Mouse (Mus musculus): ENCODE measurements around the gene Smok2b. TPM values are rescaled to one million over a fixed set of nuclear protein-coding genes. Genes with fewer than 3 reads are reported as not detected.
"Not testable (repeated sequence)": the region's sequence is repeated elsewhere in the genome, so short reads cannot be mapped to it uniquely, and the experiment has no call there.

Gene Smok2b
- total and polyA plus RNA-seq, 2 experiments from 2014 or later = not detected

- not testable (repeated sequence) for H3K27me3 ChIP-seq (ENCODE audit: insufficient read depth, low read length); H3K36me3 ChIP-seq (ENCODE audit: insufficient read depth, low read length); H3K27ac ChIP-seq; H3K4me1 ChIP-seq (ENCODE audit: insufficient read depth, low read length); H3K4me2 ChIP-seq (ENCODE audit: low read depth, low read length); H3K9ac ChIP-seq (replicated peaks; ENCODE audit: low read length); H3K4me3 ChIP-seq (ENCODE audit: low read length)
- H3K9me3 ChIP-seq (ENCODE audit: low read length) = peaks cover 31% of the 10 kb centered on the region
- ATAC-seq (peak; percentile 71), DNase-seq (ENCODE audit: low spot score) (peak; percentile 72)
- WGBS = 66% methylated on average over 8 of the region's 9 CpGs
Observed at GRCm38 (mm10) chr17:13199880-13200409, 30.1 kb upstream of the Smok2b start.

DNA sequence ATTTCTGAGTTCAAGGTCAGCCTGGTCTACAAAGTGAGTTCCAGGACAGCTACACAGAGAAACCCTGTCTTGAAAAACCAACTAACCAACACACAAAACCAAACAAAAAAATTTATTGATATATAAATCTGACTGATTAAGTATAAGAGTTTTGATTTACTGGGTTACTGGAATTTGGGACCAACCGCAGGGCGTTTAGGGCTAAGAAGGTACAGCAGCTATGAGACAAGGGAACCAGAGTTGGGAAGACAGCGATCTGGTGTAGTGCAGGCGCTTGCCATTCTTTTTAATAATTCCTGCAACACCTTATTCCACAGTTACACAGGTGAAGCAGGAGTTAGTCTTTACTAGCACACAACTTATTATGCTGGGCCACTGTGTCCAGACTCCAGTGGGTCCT lies 28.5 kb upstream of the Smok2b start:
- H3K4me1 ChIP-seq (ENCODE audit: insufficient read depth, low read length); H3K4me3 ChIP-seq (ENCODE audit: low read length); H3K27me3 ChIP-seq (ENCODE audit: insufficient read depth, low read length); H3K36me3 ChIP-seq (ENCODE audit: insufficient read depth, low read length); H3K4me2 ChIP-seq (ENCODE audit: low read depth, low read length); DNase-seq (ENCODE audit: low spot score); ATAC-seq; H3K27ac ChIP-seq; H3K9ac ChIP-seq (replicated peaks; ENCODE audit: low read length): not testable (repeated sequence)
- H3K9me3 ChIP-seq (ENCODE audit: low read length) = peaks cover 24% of the 10 kb centered on the region
- 87% methylated on average over 4 of the region's 4 CpGs for WGBS

DNA sequence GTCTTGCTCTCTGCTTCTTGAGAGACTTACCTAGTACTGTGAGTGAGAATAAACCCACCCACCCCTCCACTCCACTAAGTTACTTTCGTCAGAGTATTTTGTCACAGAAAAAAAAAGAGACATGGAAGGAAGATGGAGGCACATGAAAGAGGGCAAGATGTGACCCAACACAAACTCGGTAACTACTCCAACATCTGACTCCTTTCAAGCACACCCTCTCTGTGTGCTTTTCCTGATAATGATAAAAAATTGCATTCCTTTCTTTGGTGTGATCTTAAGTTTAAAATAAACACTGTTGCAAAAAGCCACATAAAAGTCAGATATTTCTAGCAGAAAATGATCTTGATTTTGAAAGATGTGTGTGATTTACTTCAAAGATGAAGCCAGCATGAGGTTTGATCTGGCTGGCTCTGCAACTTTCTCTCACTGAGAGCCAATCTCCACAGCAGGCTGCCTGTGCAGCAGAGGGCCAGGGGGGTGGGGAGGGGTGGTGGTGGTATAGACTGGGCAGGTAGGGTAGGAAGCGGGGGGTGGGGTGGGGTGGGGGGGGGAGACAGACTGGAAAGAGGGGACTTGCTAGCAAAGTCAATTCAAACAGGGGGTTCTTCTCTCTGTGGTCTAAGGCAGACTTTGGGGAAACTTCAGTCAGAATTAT lies 27.5 kb upstream of the Smok2b start:
- H3K4me3 ChIP-seq (ENCODE audit: low read length); DNase-seq (ENCODE audit: low spot score); H3K9ac ChIP-seq (replicated peaks; ENCODE audit: low read length); H3K36me3 ChIP-seq (ENCODE audit: insufficient read depth, low read length); ATAC-seq; H3K4me1 ChIP-seq (ENCODE audit: insufficient read depth, low read length); H3K27ac ChIP-seq; H3K27me3 ChIP-seq (ENCODE audit: insufficient read depth, low read length); H3K4me2 ChIP-seq (ENCODE audit: low read depth, low read length): not testable (repeated sequence)
- WGBS = 83% methylated on average over 2 of the region's 3 CpGs
- H3K9me3 ChIP-seq (ENCODE audit: low read length) = peaks cover 33% of the 10 kb centered on the region

DNA sequence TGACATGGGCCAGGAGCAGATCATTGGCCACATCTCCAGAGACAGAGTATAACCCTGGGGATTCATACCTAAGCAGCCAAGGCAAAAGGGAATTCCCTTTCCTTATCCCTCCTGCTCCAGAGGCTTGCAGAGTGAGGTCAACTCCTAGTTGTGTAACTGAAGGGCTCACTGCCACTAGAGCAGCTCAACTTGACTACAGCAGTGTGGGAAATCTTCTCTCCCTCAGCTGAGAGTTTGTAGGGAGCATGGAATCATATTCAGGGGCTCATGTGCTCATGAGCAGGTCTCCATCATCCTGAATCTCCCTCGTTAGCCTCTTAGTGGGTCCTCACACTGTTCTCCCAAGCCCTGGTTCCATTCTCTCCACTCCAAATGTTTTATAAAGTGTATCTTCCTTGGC lies 24.8 kb upstream of the Smok2b start:
- not testable (repeated sequence) for DNase-seq (ENCODE audit: low spot score); H3K27me3 ChIP-seq (ENCODE audit: insufficient read depth, low read length); H3K36me3 ChIP-seq (ENCODE audit: insufficient read depth, low read length); H3K4me2 ChIP-seq (ENCODE audit: low read depth, low read length); H3K27ac ChIP-seq; H3K4me3 ChIP-seq (ENCODE audit: low read length); H3K9ac ChIP-seq (replicated peaks; ENCODE audit: low read length); H3K4me1 ChIP-seq (ENCODE audit: insufficient read depth, low read length); ATAC-seq
- H3K9me3 ChIP-seq (ENCODE audit: low read length) = peaks cover 40% of the 10 kb centered on the region
- WGBS = 80% methylated on average over 1 of the region's 1 CpGs

DNA sequence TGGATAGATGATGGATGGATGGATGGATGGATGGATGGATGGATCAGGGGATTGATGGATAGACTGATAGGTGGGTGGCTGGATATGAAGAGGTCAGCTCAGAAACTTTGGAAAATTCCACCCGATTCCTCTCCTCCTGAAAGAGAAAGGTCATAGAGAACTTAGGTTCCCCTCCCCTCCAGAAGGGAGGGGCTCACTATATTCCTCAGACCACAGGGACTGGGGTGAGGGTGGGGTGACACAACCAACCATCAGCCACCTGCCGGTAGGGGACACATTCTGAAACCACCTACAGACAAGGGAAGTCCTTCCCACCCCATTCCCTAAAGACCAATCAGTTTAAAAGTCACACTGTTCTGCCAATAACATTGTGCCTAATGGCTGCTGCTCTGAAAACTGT lies 23.6 kb upstream of the Smok2b start:
- Histone ChIP-seq H3K27ac (no peak overlapping the region), H3K4me3 (ENCODE audit: low read length) (no peak overlapping the region), H3K9ac (replicated peaks; ENCODE audit: low read length) (no peak overlapping the region), H3K36me3 (ENCODE audit: insufficient read depth, low read length) (no peaks in the 10 kb centered on the region), H3K4me1 (ENCODE audit: insufficient read depth, low read length) (no peaks in the 10 kb centered on the region), H3K27me3 (ENCODE audit: insufficient read depth, low read length) (no peaks in the 10 kb centered on the region), H3K9me3 (ENCODE audit: low read length) (peaks cover 35% of the 10 kb centered on the region), H3K4me2 (ENCODE audit: low read depth, low read length) (no peak overlapping the region)
- DNase-seq (ENCODE audit: low spot score) = no peak
- ATAC-seq = 0 out of 2 replicates have a peak, but pooled peaks have one; percentile 24
- 84% methylated on average over 2 of the region's 2 CpGs for WGBS
- TF ChIP-seq CTCF (IDR thresholded peaks at IDR 0.05; ENCODE audit: low read depth) = no peak

GRCm38 (mm10) chr17:13208460-13208859 lies 21.6 kb upstream of the Smok2b start:
- H3K27me3 ChIP-seq (ENCODE audit: insufficient read depth, low read length); H3K9ac ChIP-seq (replicated peaks; ENCODE audit: low read length); H3K27ac ChIP-seq; DNase-seq (ENCODE audit: low spot score); ATAC-seq; H3K36me3 ChIP-seq (ENCODE audit: insufficient read depth, low read length); H3K4me3 ChIP-seq (ENCODE audit: low read length); H3K4me1 ChIP-seq (ENCODE audit: insufficient read depth, low read length); H3K4me2 ChIP-seq (ENCODE audit: low read depth, low read length): not testable (repeated sequence)
- peaks cover 51% of the 10 kb centered on the region for H3K9me3 ChIP-seq (ENCODE audit: low read length)

DNA sequence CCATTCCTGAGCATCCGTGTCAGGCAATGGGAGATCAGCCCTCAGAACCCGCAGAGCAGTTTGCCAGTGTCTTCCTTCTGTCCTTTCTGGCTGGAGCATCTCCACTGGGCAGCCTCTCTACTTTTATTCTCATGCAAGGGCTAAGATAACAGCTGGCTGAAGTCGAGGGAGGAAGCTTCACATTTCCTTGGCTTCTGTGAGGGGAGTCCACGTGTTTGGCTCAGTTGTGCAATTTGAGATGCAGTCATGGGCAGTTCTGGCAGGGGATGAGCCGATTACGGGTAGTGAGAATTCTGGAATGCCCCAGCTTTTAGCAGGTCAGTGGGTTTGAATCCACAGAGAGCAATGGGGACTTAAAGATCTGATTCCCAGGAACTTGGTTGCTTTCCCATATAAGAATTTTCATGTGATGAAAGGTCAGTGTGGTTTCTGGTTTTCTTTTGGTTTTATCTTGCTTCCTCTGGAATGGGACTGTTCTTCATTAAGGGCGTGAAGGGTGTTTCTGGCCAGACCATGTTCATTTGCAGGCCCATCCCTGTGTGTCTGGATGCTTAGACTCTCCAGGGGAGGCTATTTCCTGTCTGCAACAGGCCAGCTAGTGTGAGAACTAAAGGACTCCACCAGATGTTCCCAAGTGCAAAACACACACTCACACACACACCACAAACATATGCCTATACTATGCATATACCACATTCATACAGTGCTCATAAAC lies 17.8 kb upstream of the Smok2b start:
- 73% methylated on average over 7 of the region's 7 CpGs for WGBS
- H3K27ac ChIP-seq = no peak overlapping the region
- ATAC-seq = no peak

More for the DNA sequence above, 17.8 kb upstream of the Smok2b start:
- no peaks in the 10 kb centered on the region for H3K27me3 ChIP-seq (ENCODE audit: insufficient read depth, low read length)
- H3K4me1 ChIP-seq (ENCODE audit: insufficient read depth, low read length) = no peaks in the 10 kb centered on the region
- no peak overlapping the region for H3K4me2 ChIP-seq (ENCODE audit: low read depth, low read length)
- peaks cover 76% of the 10 kb centered on the region for H3K9me3 ChIP-seq (ENCODE audit: low read length)
- H3K9ac ChIP-seq (replicated peaks; ENCODE audit: low read length) = no peak overlapping the region
- no peaks in the 10 kb centered on the region for H3K36me3 ChIP-seq (ENCODE audit: insufficient read depth, low read length)
- H3K4me3 ChIP-seq (ENCODE audit: low read length) = no peak overlapping the region
- DNase-seq (ENCODE audit: low spot score) = no peak
- TF ChIP-seq CTCF (IDR thresholded peaks at IDR 0.05; ENCODE audit: low read depth) = no peak
